Mouse (Mus musculus): ENCODE data around the gene Cdh20. TPM values are rescaled to one million over a fixed set of nuclear protein-coding genes. Genes with fewer than 3 reads are reported as not detected.

The Cdh20 gene
- polyA plus RNA-seq (2014; fragmentation: Illumina TruSeq; extraction: RNeasy Lipid Tissue Mini Kit (QIAGEN cat#74804); ENCODE audit: low read depth, low replicate concordance) = not detected

GRCm38 (mm10) chr1:104768371-104769249 lies at the start of gene Cdh20:
TSS of gene Cdh20 (plus strand) at chr1:104768529.

